Mouse (Mus musculus): ENCODE measurements at regions not wholly inside any gene's neighbourhood (a gene's known extent, or its start where the extent isn't known, plus 50 kb on each side); places are given as distances from the start of the nearest gene placed in this dataset.

GRCm38 (mm10) chr13:91370886-91371595 lies 89.0 kb upstream of the Ssbp2 start (continued):
- TF ChIP-seq E2F4 (IDR thresholded peaks at IDR 0.05; ENCODE audit: insufficient replicate concordance, low read depth, low read length): no peak
- no peak for TF ChIP-seq CTCF (conservative IDR thresholded peaks at IDR 0.05 in 1 of 2, IDR thresholded peaks at IDR 0.05 in 1 of 2; ENCODE audit: low read depth in 2 of 2, low read length in 2 of 2)
- no peak for TF ChIP-seq ZC3H11A (IDR thresholded peaks at IDR 0.05; ENCODE audit: low read depth, low read length)
- TF ChIP-seq MYC (IDR thresholded peaks at IDR 0.05; ENCODE audit: low read depth, low read length): no peak
- TF ChIP-seq TBP (conservative IDR thresholded peaks at IDR 0.05; ENCODE audit: low read depth, low read length): 0 out of 2 replicates have a peak, but pooled peaks have one; percentile 42
- TF ChIP-seq SIN3A (IDR thresholded peaks at IDR 0.05; ENCODE audit: low read length): peak; percentile 53; the same call in 1 of the 2 replicates
- peak; percentile 38 for TF ChIP-seq MAX (IDR thresholded peaks at IDR 0.05; ENCODE audit: low read length)
- TF ChIP-seq RAD21 (IDR thresholded peaks at IDR 0.05; ENCODE audit: low read depth, low read length): peak; percentile 5
- no peak for TF ChIP-seq RCOR1 (conservative IDR thresholded peaks at IDR 0.05; ENCODE audit: low read depth, low read length)
- peak; percentile 56; the same call in 1 of the 2 replicates for TF ChIP-seq UBTF (IDR thresholded peaks at IDR 0.05; ENCODE audit: low read depth, low read length)
- TF ChIP-seq POLR2AphosphoS2 (IDR thresholded peaks at IDR 0.05; ENCODE audit: low read depth, low read length): no peak
- no peak for TF ChIP-seq MAFK (IDR thresholded peaks at IDR 0.05; ENCODE audit: insufficient replicate concordance, low read length)
- TF ChIP-seq ZMIZ1 (IDR thresholded peaks at IDR 0.05; ENCODE audit: low read depth, low read length): peak; percentile 59; the same call in 1 of the 2 replicates

GRCm38 (mm10) chr13:91371596-91371987 lies 88.5 kb upstream of the Ssbp2 start:
- H3K79me2 ChIP-seq (replicated peaks; ENCODE audit: control insufficient read depth, extremely low read depth, insufficient read depth, poor library complexity, severe bottlenecking): no peaks in the 10 kb centered on the region
- H3K4me2 ChIP-seq (ENCODE audit: insufficient read depth, low read depth, poor library complexity, severe bottlenecking): peak overlapping the region; percentile 91
- no peaks in the 10 kb centered on the region for H3K36me3 ChIP-seq (replicated peaks in 1 of 2; ENCODE audit: control insufficient read depth in 1 of 2, insufficient read depth in 1 of 2, low read length in 1 of 2)
- DNase-seq (ENCODE audit: extremely low read depth): peak; percentile 10
- dilution Hi-C loops (cut with MboI; ENCODE audit: extremely low pct_ligation_motif_present, extremely low pct_unique_long_range_greater_than_20kb, low sequenced_read_pairs): no loop called here
- no peaks in the 10 kb centered on the region for H3K27me3 ChIP-seq (replicated peaks)
- H3K9me3 ChIP-seq (replicated peaks; ENCODE audit: low read length): no peaks in the 10 kb centered on the region
- peaks cover 6 to 21% of the 10 kb centered on the region in 2 experiments for H3K4me1 ChIP-seq (ENCODE audit: control insufficient read depth in 1 of 2, insufficient read depth in 2 of 2)
- in situ Hi-C loops (cut with MboI; ENCODE audit: low pct_ligation_motif_present, low pct_unique_long_range_greater_than_20kb, low sequenced_read_pairs): loop anchor here (10.0 kb wide), 1 partner anchor 147 kb away; the partner anchor contains the start of gene Atg10
- H3K4me3 ChIP-seq (replicated peaks in 1 of 3; ENCODE audit: low read depth in 2 of 3, low read length in 2 of 3, poor library complexity in 1 of 3): peak overlapping the region in 1 of 3 experiments; percentile 54
- no peak overlapping the region for H3K27ac ChIP-seq (ENCODE audit: insufficient read depth, low read depth)
- peak overlapping the region; percentile 86 for H3K9ac ChIP-seq (ENCODE audit: insufficient read depth, low read depth)
- TF ChIP-seq ELF1 (IDR thresholded peaks at IDR 0.05; ENCODE audit: low read depth, low read length) (no peak), RCOR1 (conservative IDR thresholded peaks at IDR 0.05; ENCODE audit: low read depth, low read length) (peak; percentile 50), UBTF (IDR thresholded peaks at IDR 0.05; ENCODE audit: low read depth, low read length) (no peak), IRF4 (IDR thresholded peaks at IDR 0.05; ENCODE audit: low read depth, low read length) (peak; percentile 52), NELFE (IDR thresholded peaks at IDR 0.05; ENCODE audit: low read depth, low read length) (no peak), EP300 (IDR thresholded peaks at IDR 0.05; ENCODE audit: low read length) (peak; percentile 64), GABPA (IDR thresholded peaks at IDR 0.05; ENCODE audit: insufficient replicate concordance, low read depth, low read length) (no peak), HCFC1 (IDR thresholded peaks at IDR 0.05; ENCODE audit: low read depth, low read length) (0 out of 2 replicates have a peak, but pooled peaks have one; percentile 12), JUND (conservative IDR thresholded peaks at IDR 0.05; ENCODE audit: low read depth, low read length) (peak; percentile 30; the same call in 1 of the 2 replicates), ZNF384 (IDR thresholded peaks at IDR 0.05; ENCODE audit: low read depth, low read length) (peak; percentile 13; the same call in 1 of the 2 replicates), ZKSCAN1 (IDR thresholded peaks at IDR 0.05; ENCODE audit: borderline replicate concordance, low read depth, low read length) (no peak)
